Mouse (Mus musculus): ENCODE measurements around the gene Slc4a10. TPM values are rescaled to one million over a fixed set of nuclear protein-coding genes. Genes with fewer than 3 reads are reported as not detected.

Slc4a10 gene
- not detected for polyA plus RNA-seq (2014; fragmentation: Illumina TruSeq; extraction: RNeasy Lipid Tissue Mini Kit (QIAGEN cat#74804); ENCODE audit: insufficient read depth, low read depth, low replicate concordance)

GRCm38 (mm10) chr2:62046421-62046845, at the start of gene Slc4a10:
Gene Slc4a10 (plus strand): TSS chr2:62046462.

Other genes with a start within 250 kb of the Slc4a10 start
- not detected for gene Tbr1, start 243.5 kb upstream of the Slc4a10 start, polyA plus RNA-seq (2014; fragmentation: Illumina TruSeq; extraction: RNeasy Lipid Tissue Mini Kit (QIAGEN cat#74804); ENCODE audit: insufficient read depth, low read depth, low replicate concordance)